Mouse (Mus musculus): ENCODE measurements at regions not wholly inside any gene's neighbourhood (a gene's known extent, or its start where the extent isn't known, plus 50 kb on each side); places are given as distances from the start of the nearest gene placed in this dataset.
"Not testable (repeated sequence)": the region's sequence is repeated elsewhere in the genome, so short reads cannot be mapped to it uniquely, and the experiment has no call there.

DNA sequence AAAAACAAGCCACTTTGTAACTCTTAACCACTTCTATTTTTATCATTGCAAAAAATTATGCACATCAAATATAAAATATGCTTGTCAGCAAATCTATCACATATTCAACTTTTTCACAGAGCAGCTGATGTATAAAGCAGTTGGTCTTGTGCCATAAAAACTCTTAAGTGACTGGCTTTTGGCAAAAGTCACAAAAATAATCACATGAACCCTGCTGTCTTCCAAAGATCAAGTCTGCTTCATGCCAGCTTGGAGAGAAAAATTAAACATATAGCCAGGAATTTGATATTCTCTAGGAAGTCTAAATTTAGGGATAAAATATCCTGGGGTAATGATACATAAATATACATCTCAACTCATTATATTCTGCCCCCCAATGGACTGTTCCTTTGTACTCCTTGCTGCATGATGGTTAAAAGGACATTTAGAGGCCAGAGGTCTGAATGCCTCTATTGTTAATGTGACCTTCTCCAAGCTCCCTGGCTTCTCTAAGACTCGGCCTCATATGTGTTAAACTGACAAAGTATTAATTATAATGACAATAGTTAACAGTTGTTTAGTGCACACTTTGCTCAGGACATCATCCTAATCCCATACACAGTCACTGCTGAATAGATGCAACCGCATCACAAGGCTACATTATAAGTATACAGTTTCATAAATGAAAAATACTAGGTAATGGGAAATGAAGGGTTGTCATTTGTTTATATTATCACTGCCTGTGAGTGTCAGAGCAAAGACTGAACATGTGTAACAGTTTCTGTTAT is 422.9 kb upstream of the Hs3st1 start:
- DNase-seq (ENCODE audit: low read depth) = no peak

DNA sequence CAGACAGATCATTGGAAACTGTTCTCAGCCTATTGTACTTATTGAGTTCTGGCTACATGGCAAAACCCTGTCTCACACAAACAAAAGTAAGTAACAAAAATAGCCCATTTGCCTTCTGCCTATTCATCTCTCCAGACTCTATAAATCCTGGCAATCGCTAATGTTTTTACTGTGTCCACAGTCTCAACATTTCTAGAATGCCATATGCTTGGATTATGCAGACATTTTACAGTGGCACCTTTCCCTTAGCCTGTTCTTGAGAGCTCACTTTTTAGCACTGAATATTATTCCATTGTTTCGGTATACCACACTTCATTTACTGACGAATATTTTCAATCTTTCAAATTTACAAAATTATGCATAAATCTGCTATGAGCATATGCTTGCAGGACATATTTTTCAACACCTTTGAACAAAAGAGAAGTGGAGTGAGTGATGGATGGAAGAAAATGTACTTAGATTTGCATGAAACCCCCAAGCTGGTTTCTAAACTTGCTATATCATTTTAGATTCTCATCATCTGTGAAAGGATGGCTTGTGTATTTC is 381.5 kb upstream of the Hs3st1 start:
- no peak for DNase-seq (ENCODE audit: low read depth)

DNA sequence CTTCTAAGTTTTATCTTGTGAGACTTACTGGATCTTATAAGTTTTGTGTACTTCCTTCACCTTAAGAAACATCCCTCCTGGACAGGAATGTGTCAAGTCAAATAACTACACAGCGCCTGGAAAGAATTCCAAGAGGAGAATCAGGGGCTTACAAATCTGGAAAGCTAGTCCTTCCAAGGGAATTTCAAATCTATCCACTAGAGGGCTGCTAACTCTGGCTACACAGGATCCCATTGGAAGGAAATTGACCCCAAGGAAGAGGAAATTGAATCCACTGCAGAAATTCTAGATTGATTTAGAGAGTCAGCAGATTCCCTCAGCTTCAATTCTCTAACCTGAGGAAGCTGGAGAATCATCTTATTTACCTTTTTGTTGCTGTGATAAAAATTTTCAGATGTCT is 369.1 kb upstream of the Hs3st1 start:
- DNase-seq (ENCODE audit: low read depth) = no peak

DNA sequence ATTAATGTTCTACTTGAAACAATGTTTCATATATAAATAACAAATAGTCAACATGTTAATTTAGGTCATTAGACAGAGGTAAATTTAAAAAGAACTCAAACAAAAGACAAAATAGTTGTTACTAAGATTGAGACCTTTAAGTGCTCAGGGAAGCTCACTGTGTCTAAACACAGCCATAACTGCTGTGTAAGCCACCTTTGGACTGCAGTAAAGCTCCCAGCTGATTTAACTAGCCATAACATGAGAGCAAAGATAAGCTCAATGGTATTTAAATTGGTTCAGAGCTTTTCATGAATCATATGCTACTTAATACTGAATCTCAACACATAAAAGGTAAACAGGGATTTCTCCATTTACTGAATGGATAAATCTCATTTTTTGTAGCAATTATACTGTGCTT is 361.6 kb upstream of the Hs3st1 start:
- no peak for DNase-seq (ENCODE audit: low read depth)

DNA sequence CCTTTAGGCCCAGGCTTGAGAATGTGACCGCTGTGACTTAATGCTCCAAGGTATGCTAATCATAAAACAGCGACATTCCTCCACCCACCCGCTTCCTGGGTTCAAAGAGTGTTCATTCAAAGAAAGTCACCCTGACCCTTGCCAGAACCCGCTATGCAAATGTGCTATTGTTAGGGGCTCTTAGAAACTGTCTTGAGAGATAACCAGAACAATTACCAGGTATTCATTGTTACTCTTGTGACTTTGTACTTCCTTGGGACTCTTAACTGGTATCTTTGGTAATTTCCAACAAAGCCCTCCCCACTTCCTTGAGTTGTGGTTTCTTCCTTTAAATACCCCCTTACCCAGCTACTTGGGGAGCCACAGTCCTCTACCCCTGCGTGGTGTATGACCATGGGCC is 334.3 kb upstream of the Hs3st1 start:
- not testable (repeated sequence) for DNase-seq (ENCODE audit: low read depth)

DNA sequence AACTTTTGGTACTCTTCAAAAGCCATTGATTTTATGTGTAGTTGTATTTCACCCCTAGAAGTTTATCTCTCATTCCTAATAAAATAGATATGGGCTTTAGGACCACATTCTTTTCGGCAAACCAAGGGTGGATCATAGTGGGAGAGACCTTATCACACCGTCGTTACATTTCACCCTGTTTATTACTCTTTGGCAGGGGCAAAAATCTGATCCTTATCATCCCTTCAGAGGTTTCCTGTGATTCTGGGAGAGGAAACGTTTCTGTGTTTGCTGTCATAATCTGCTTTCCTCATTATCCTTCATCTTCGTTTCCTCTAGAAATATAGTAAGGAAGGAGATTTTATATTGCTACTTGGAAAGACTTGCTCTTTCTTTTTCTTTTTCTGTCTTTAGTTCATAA is 290.0 kb upstream of the Hs3st1 start:
- DNase-seq (ENCODE audit: low read depth) = no peak

- DNase-seq (ENCODE audit: low read depth) = no peak
These were observed 279.2 kb upstream of the Hs3st1 start for GRCm38 (mm10) chr5:40034452-40034851.

DNA sequence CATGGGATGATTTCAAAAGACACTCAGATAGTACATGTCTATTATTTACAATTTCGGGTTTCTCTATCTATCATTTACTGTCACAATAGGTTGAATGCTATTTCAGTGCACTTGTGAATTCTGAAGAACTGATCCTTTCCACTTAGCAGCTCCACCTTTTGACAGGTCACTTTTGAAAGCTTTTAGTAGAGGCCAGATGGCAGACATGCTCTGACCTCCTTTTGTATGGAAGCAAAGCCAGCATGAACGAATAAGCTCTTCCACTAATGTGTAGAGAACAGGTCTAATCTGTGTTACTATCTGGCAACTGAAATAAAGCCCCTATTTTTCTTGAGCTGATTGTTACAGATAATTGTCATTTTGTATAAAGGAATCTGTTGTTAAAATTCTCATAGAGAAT is 278.4 kb upstream of the Hs3st1 start:
- DNase-seq (ENCODE audit: low read depth) = no peak

GRCm38 (mm10) chr5:40030261-40030660 is 275.0 kb upstream of the Hs3st1 start:
- no peak for DNase-seq (ENCODE audit: low read depth)

GRCm38 (mm10) chr5:40015946-40016345 is 260.7 kb upstream of the Hs3st1 start:
- no peak for DNase-seq (ENCODE audit: low read depth)

DNA sequence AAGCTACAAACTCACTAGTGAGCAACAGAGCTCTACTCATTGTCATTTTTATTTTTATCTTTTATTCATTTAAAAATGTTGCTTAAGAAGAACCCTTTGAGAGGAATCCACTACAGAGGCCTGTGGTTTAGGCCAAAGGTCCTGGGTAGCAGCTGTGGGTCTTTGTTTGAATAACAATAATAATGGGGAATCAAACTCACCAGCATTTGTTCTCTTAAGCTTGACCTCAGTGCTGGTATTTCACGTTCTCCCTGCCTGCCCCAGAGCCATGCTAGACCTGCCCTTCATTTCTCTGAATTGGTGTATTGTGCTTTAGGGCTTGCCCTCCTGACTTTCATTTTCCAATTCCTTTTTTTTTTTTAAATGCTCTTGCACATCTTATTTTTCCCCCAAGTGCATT is 232.8 kb upstream of the Hs3st1 start:
- no peak for DNase-seq (ENCODE audit: low read depth)

GRCm38 (mm10) chr5:39964371-39964770 is 209.1 kb upstream of the Hs3st1 start:
- no peak for DNase-seq (ENCODE audit: low read depth)

- DNase-seq (ENCODE audit: low read depth) = peak; percentile 36
These were observed 205.7 kb upstream of the Hs3st1 start for GRCm38 (mm10) chr5:39960981-39961380.

DNA sequence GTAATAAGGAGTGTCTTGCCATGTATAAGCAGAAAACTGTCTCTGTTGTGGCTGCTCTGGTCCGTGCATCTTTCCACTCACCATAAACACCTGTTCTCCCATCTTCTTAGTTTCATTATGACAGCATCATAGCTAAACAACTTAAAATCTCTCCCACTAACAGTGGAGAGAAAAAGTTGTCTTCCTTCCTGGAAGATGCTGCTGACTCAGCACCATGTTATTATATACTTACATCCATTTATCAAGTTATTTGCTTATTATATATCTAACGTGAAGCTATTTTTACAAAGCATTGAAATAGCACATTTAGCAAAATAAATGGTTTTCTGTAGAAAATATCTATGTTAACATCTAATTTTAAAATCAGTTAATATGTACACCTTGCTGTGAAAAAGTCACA is 180.3 kb upstream of the Hs3st1 start:
- no peak for DNase-seq (ENCODE audit: low read depth)

DNA sequence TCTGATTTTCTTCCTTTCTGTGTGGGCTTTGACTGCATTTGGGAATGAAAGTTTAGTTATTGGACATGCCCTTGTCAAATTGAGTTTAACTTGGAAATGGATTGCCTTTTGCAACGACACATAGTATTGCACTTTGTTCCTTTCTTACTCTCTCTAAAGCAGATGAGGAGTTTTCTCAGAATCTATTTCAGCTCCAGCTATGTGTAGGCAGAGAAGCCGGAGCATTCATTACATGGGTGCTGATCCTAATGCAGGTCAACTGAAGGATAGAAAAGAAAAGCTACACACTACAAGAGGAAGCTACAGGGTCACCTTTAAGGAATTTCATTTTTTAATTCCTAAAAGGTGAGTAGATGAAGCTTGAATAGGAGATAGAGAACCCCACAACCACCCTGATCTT is 176.6 kb upstream of the Hs3st1 start:
- no peak for DNase-seq (ENCODE audit: low read depth)

DNA sequence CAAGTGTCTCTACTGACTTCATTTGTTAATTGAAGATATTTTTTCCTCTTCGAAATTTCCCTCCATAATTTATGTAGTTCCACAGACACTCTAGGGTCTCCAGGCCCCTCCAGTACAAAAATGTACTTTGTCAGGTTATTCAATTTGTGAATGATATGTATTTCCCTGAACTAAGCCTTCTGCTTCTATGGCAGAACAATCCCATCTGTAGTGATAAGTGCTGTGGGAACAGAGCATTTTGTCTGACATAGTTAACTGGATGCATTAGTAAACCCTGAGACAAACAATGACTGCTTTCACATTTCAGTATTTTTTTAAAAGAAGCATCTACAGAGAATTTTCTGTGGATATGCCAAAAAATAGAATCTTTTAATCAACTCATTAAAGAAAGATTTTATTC is 154.1 kb upstream of the Hs3st1 start:
- DNase-seq (ENCODE audit: low read depth) = no peak

- DNase-seq (ENCODE audit: low read depth) = no peak
These were observed 116.4 kb upstream of the Hs3st1 start for GRCm38 (mm10) chr5:39871723-39872085.

GRCm38 (mm10) chr5:39870835-39871722 is 115.8 kb upstream of the Hs3st1 start:
- DNase-seq (ENCODE audit: low read depth) = no peak

GRCm38 (mm10) chr5:39857192-39857591 is 101.9 kb upstream of the Hs3st1 start:
- no peak for DNase-seq (ENCODE audit: low read depth)

- DNase-seq (ENCODE audit: low read depth) = no peak
These were observed 101.4 kb upstream of the Hs3st1 start for GRCm38 (mm10) chr5:39856616-39857156.

GRCm38 (mm10) chr5:39855685-39856615 is 100.7 kb upstream of the Hs3st1 start:
- DNase-seq (ENCODE audit: low read depth) = peak; percentile 31

- DNase-seq (ENCODE audit: low read depth) = no peak
These were observed 91.9 kb upstream of the Hs3st1 start for GRCm38 (mm10) chr5:39847187-39847586.

Data from fibroblast of lung, adult 2 months (primary cell).